Mouse (Mus musculus) gastrocnemius, postnatal 4 days (tissue): Measurements from ENCODE around the gene Gnl2. TPM values are rescaled to one million over a fixed set of nuclear protein-coding genes. Genes with fewer than 3 reads are reported as not detected.

ENCODE experiments used
- DNase-seq, 2 experiments: peaks; one replicate each; pipeline ENCODE4 v3.0.0; 2021 to 2022; ENCODE audit warnings: low spot score in 2 of 2, mixed read lengths in 2 of 2
- total RNA-seq, 2 experiments: library from RNA; stranded (reverse); gene quantifications; 2 replicates each; pipeline ENCODE4 v1.2.3; 2021

The Gnl2 gene
- total RNA-seq, 2 experiments from 2014 or later = 45.4 to 58.1 TPM

DNA sequence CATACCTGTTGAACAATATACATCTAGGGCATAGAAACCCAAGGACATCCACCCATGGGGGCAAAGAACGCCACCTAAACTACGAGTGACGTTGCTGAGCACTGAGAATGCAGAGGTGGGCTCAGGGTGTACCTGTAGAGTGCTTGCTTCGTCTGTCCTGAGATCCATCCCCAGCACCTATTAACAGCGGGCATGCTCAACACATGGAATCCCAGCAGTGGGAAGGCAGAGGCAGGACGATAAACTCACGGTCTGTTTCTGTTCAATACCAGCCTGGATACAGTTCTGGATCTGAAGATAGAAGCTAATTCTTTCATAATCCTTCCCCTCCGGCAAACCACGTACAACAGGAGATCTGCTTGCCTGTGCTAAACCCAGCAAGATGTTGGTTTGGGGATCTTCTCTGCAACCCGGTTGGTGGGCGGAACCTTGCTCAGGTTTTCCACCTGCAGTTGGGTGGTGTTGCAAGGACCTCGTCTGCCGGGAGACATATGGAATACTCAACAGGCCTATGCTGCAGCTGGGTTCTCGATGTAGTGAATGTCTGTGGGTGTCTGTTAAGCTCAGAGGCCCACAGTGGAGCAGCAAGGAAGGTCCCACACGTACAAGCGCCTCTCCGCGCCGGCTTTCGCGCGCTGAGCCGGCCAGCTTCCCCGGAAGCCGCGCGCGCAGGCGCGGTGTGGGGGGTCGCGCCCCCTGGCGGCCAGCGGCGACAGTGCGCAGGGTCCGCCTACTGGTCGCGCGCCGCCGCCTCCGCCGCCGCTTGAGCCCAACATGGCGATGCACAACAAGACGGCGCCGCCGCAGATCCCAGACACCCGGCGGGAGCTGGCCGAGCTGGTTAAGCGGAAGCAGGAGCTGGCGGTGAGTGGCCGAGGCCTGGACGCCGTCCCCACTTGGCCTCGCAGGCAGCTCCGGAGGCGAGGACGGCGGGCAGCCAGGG, 68.3 kb downstream of the Gnl2 start, which contains the start of gene Meaf6:
Gene Meaf6 (plus strand): TSS at position 732 of the 943 bp plus-strand sequence.
- DNase-seq = peak; percentile 88 to 91

DNA sequence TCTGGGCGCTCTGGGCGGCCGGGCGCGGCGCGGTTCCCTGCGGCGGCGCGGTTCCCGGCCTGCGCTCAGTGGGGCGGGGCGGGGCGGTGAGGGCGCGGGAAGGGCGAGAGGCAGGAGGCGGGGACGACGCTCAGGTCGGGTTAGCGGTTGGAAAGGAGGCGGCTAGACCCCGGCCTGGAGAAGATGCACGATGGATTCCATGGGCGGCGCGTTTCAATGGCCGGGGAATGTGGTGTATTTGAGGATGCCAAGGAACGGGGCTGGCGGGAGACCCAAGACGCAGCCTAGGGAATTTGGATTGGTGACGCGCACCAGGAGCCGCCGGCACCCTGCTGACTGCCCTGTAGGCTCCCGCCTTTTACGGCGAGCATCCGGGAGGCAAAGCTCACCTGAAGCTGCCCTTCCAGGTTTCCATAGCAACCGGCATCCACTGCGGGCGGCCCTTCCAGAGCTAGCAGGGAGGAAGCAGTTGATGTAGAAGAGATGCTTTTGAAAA, 69.0 kb downstream of the Gnl2 start:
- DNase-seq = peak in 1 of 2 experiments; percentile 82

DNA sequence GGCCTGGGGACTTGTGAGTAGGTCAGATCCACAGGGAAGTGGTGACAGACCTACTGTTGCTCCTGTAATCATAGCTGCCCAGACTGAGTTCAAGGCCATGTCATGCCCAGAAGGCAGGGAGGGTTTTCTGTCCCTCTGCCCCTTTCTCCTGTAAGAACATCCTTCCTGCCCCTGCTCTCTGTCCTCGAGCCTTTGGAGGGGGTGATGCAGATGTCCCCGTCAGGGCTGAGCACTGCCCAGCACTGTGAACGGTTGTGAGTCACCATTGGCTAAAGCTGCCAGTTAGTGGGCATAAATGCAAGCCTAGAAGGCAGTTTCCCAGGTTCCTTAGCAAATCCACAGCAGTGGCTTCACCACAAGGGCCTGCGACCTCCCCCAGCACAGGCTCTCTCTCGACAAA, 76.6 kb downstream of the Gnl2 start:
- no peak for DNase-seq

DNA sequence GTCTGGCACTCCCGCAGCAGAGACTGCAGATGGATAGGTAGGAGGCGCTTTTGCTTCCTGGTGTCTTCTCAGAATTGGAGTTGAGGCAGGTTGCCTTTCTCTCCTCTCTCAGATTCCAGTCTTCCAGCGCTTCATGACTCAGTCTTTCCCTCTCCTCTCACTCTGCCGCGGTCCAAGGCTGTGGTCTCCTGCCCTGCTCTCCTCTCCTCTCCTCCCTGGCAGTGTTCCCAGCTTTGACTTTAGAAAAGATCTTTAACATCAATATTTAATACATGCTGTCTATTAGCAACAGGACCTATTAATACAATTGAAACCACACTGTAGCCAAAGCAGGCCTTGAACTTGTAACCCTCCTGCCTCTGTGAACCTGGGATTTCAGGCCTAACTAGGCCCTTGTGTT, 79.7 kb downstream of the Gnl2 start:
- no peak for DNase-seq

DNA sequence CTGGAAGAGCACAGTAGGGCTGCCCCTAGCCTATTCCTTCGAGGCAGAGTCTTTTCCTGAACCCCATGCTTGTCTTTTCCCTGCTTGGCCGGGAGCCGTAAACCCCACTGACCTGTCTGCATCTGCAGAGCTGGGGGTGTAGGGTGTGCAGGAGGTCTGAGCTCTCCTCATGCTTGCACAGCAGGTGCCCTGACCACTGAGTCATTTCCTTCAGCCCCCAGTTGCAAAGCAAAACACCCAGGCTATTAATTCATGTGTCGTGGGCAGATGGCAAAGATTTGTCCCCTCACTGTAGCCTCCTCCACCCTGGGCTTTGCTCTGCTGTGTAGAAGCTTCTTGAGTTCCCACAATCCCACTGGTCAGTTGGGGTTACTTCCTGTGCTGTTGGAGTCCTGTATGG, 81.0 kb downstream of the Gnl2 start:
- no peak for DNase-seq

DNA sequence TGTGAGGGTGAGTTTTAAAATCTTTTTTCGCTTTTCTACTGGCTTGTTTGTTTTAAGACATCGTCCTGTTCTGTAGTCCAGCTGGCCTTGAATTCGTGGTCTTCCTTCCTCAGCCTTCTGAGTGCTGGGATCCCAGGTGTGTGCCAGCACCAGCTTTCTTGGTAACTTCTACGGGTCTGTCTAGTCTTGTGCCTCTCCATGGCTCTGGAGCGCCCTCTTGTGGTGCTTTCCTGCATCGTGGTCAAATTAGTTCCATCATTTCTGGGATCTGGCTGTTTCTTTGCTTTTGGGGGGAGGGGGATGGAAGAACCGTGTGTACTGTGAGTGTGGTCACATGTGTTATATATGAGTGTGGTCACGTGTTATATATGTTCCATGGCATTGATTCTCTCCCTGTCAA, 83.1 kb downstream of the Gnl2 start:
- peak; percentile 64 to 78 for DNase-seq

DNA sequence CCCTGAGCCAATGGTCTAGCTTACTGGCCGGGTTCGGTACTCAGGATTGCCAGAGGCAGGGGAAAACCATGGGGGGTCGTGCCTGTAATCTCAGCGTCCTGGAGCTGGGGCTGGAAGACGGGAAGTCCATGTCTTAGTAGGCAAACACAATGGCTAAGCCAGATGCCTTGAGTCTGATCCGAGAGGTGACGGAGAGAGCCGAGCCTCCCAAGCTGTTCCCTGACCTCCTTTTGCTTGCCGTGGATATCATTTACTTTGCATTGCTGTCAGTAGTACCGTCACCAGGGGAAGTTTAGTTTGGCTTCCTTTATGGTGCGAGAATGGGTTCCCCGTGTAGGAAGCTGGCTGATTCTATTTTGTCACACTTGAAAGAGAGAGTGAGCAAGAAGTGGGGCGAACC, 84.9 kb downstream of the Gnl2 start:
- no peak for DNase-seq

Other genes with a start within 250 kb of the Gnl2 start
- gene Mtf1, start 214.5 kb upstream of the Gnl2 start, total RNA-seq = 10 to 100 TPM; 15.1 to 15.5 TPM
- gene Yrdc, start 165.9 kb upstream of the Gnl2 start, total RNA-seq = 10 to 100 TPM; 15.9 to 20.7 TPM
- gene 1110065P20Rik, start 165.4 kb upstream of the Gnl2 start, total RNA-seq = 10 to 100 TPM; 47.5 to 49.5 TPM
- gene Maneal, start 154.4 kb upstream of the Gnl2 start, total RNA-seq = under 1 TPM; 0.34 to 0.47 TPM
- gene Epha10, start 135.7 kb upstream of the Gnl2 start, total RNA-seq = not detected
- 1 to 10 TPM; 9.6 to 9.8 TPM for gene 9930104L06Rik, start 79.5 kb upstream of the Gnl2 start, total RNA-seq
- 10 to 100 TPM; 16.7 to 20.1 TPM for gene Cdca8, start 77.3 kb upstream of the Gnl2 start, total RNA-seq
- gene Rspo1, start 30.2 kb upstream of the Gnl2 start, total RNA-seq = 1 to 10 TPM in 1 of 2 experiments, under 1 TPM in 1; 0.54 to 1.1 TPM
- not detected for gene Dnali1, start 49.1 kb downstream of the Gnl2 start, total RNA-seq
- gene Snip1, start 50.1 kb downstream of the Gnl2 start, total RNA-seq = 10 to 100 TPM; 12.2 to 12.4 TPM
- gene Meaf6, start 68.5 kb downstream of the Gnl2 start, total RNA-seq = 10 to 100 TPM; 20.7 to 26.3 TPM
- 1 to 10 TPM; 3.0 to 3.9 TPM for gene Zc3h12a, start 111.3 kb downstream of the Gnl2 start, total RNA-seq